Mouse (Mus musculus) Patski (cell line): Measurements from ENCODE around the gene Apol6. TPM values are rescaled to one million over a fixed set of nuclear protein-coding genes. Genes with fewer than 3 reads are reported as not detected.

Source experiments
- ATAC-seq: fragments of 100-300 bp; one replicate; pipeline ENCODE4 v1.8.0; 2021
- CTCF ChIA-PET: fragments of 350-600 bp; sonication (Branson Sonifier 250); formaldehyde crosslinking; loops from one replicate; lab custom pipeline; 2022; ENCODE audit warnings: inconsistent platforms; lab: Charles Lee
- POLR2A ChIA-PET: fragments of 350-600 bp; sonication (Branson Sonifier 250); formaldehyde crosslinking; loops from one replicate; lab custom pipeline; 2022; ENCODE audit warnings: antibody characterized with exemption, inconsistent platforms; lab: Charles Lee
- DNase-seq: peaks from one replicate; pipeline ENCODE4 v3.0.0-alpha.2; 2011; ENCODE audit warnings: low read depth, low spot score
- H3K27me3 ChIP-seq: fragments of 371-371 bp; one replicate; pipeline ENCODE4 v1.5.1; 2021
- CTCF ChIP-seq: fragments of 100-300 bp; IDR thresholded peaks from one replicate; pipeline ENCODE4 v1.5.1; 2021
- in situ Hi-C: fragments of 300-500 bp; cut with MboI; formaldehyde crosslinking; loops from 3 replicates; pipeline ENCODE4 v1.11.1; 2018; ENCODE audit warnings: low pct_unique_long_range_greater_than_20kb, mixed read lengths
- polyA plus RNA-seq: library from polyadenylated mRNA; unstranded; gene quantifications from one replicate; pipeline ENCODE4 v1.2.3, GENCODE M21; 2021

The Apol6 gene
- polyA plus RNA-seq, 1 experiment from 2014 or later = 0.05 TPM

DNA sequence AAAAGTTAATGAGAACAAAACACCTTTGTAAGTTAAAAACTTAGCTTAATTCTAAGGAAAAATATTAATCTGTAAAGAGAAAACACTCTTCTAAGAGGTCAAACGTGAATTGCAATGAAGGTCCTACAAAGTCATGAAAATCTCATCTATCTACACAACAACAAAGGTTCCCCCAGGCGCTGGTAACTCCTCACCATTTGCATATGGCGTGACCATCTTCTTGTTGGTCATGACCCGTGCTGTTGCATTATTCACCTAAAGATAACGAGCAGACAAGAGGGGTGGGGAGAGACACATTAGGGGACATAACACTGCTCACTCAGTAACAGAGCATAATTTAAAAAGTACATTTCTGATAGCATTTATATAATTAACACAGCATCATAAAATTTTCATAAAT lies 58.2 kb downstream of the Apol6 start:
- ChIA-PET POLR2A (interaction anchor here (1.0 kb wide), 1 partner anchor 15 kb away, joined by 3 read pairs; no protein-coding TSS in a partner anchor), CTCF (interaction anchor here (0.7 kb wide), 1 partner anchor 12 kb away, joined by 3 read pairs; no protein-coding TSS in a partner anchor)
- DNase-seq (no peak), ATAC-seq (no peak)
- no peak for TF ChIP-seq CTCF
- no peaks in the 10 kb centered on the region for H3K27me3 ChIP-seq
- in situ Hi-C loops = no loop called here

DNA sequence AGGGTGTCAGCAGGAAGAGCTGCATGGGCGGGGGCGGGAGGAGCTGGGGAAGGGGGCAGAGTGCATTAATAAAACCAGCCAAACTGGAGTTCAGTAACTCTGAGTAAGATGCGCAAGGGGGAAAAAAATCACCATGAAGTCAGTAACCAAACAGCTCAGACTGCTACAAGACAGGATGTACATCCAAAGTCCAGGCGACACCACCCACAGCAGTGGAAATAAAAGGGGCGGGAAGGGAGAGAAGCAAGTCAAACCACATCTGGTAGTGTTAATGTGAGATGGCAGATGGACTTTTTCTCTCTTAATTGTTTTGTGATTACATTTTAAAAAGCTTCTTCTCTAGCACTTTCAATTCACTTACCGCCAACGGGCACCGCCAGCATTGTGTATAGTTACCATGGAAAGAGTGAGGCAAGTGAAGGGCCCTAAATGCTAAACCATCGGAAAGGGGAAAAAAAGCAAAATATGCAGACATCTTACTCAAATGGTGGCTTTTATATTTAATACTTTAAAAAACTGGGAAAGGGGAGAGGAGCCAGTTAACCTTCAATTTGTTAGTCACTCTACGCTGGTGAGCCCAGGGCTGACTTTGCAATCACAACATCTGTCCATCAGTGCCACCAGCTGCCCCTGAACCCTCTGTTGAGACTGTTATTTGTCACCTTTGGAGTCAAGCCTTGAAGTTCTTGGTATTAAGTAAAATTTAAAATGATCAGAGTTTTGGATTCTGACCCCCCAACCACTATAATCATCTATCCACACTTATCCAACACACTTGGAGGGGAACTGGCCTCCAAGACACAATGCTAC lies 60.0 kb downstream of the Apol6 start:
- in situ Hi-C loops = no loop called here
- TF ChIP-seq CTCF = no peak
- CTCF ChIA-PET = interaction anchor here (1.3 to 2.8 kb wide), 2 partner anchors 9 to 11 kb away, joined by 3 to 6 read pairs; no protein-coding TSS in a partner anchor
- POLR2A ChIA-PET = no interaction called here
- DNase-seq = no peak
- H3K27me3 ChIP-seq = no peaks in the 10 kb centered on the region
- ATAC-seq = no peak

DNA sequence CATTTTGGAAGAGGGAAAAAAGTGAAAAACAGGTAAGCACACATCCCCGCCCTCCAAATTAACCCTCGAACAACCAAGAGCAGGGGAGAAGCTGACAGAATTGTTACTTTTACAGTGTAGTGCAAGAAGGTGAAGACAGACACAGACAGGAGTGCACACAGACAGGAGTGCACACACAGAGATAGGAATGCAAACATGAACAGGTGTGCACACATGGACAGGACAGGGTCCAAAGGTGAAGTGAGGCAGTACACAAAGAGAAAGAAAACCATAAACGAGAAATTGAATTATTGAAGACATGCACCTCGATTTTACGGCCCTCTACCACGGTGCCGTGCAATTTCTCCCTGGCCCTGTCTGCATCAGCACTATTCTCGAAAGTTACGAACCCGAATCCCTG lies 60.7 kb downstream of the Apol6 start:
- POLR2A ChIA-PET = no interaction called here
- in situ Hi-C loops = no loop called here
- H3K27me3 ChIP-seq = no peaks in the 10 kb centered on the region
- ATAC-seq = no peak
- CTCF ChIA-PET = interaction anchor here (1.3 to 2.8 kb wide), 2 partner anchors 10 to 11 kb away, joined by 3 to 6 read pairs; no protein-coding TSS in a partner anchor
- no peak for DNase-seq
- no peak for TF ChIP-seq CTCF

Other genes with a start within 250 kb of the Apol6 start
- gene Zfp251, start 173.3 kb upstream of the Apol6 start, polyA plus RNA-seq = 23.7 TPM
- gene Zfp7, start 165.5 kb upstream of the Apol6 start, polyA plus RNA-seq = 18.7 TPM
- 0.21 TPM for gene Gm49527, start 165.4 kb upstream of the Apol6 start, polyA plus RNA-seq
- gene Zfp647, start 119.3 kb upstream of the Apol6 start, polyA plus RNA-seq = 11.9 TPM
- gene 1110038F14Rik, start 96.2 kb upstream of the Apol6 start, polyA plus RNA-seq = 40.3 TPM
- not detected for gene Mb, start 5.9 kb downstream of the Apol6 start, polyA plus RNA-seq